ENCODE assay signal across 31 mouse cellular contexts in genomic region chr11:47224148-47224547, GRCm38 (mm10).
"Had no signal": no experiment of that assay in that cellular context is flagged by ENCODE, and none has a peak within 500 bp of the region (broad histone marks: within the 10 kb centered on the region; RNA-seq: fewer than 3 reads in every experiment).

No protein-coding gene starts in this region.

- H3K27me3 ChIP-seq: limb, embryonic 12.5 days; limb, embryonic 13.5 days; limb, embryonic 15.5 days; liver, embryonic 12.5 days; liver, embryonic 13.5 days; liver, embryonic 15.5 days; lung, embryonic 15.5 days; megakaryocyte, embryonic 14.5 days; midbrain, embryonic 12.5 days; midbrain, embryonic 13.5 days; midbrain, embryonic 15.5 days; neural tube, embryonic 12.5 days had no signal

- H3K4me2 ChIP-seq: limb, embryonic 12.5 days; limb, embryonic 13.5 days; limb, embryonic 15.5 days; liver, embryonic 11.5 days; liver, embryonic 12.5 days; liver, embryonic 13.5 days; liver, embryonic 15.5 days; lung, embryonic 14.5 days; lung, embryonic 15.5 days; midbrain, embryonic 12.5 days; midbrain, embryonic 13.5 days; midbrain, embryonic 15.5 days; neural tube, embryonic 12.5 days had no signal

- ATAC-seq: liver, embryonic 12.5 days; liver, postnatal 0 days; lung, postnatal 0 days; midbrain, embryonic 13.5 days; midbrain, embryonic 15.5 days had no signal

- H3K9ac ChIP-seq: limb, embryonic 12.5 days; limb, embryonic 13.5 days; limb, embryonic 15.5 days; liver, embryonic 12.5 days; liver, embryonic 13.5 days; liver, embryonic 14.5 days; liver, embryonic 15.5 days; liver, postnatal 0 days; lung, embryonic 14.5 days; lung, embryonic 15.5 days; midbrain, embryonic 12.5 days; midbrain, embryonic 13.5 days; midbrain, embryonic 15.5 days; neural tube, embryonic 12.5 days had no signal

- H3K36me3 ChIP-seq: limb, embryonic 10.5 days; limb, embryonic 12.5 days; limb, embryonic 13.5 days; limb, embryonic 15.5 days; liver, embryonic 12.5 days; liver, embryonic 13.5 days; liver, embryonic 15.5 days; lung, embryonic 15.5 days; midbrain, embryonic 10.5 days; midbrain, embryonic 12.5 days; midbrain, embryonic 13.5 days; midbrain, embryonic 15.5 days; neural tube, embryonic 12.5 days had no signal

- H3K27ac ChIP-seq: left cerebral cortex, adult 2 months; limb, embryonic 10.5 days; limb, embryonic 12.5 days; limb, embryonic 13.5 days; limb, embryonic 15.5 days; liver, embryonic 12.5 days; liver, embryonic 13.5 days; liver, embryonic 14.5 days; liver, embryonic 15.5 days; lung, embryonic 15.5 days; macrophage; midbrain, embryonic 10.5 days; midbrain, embryonic 12.5 days; midbrain, embryonic 13.5 days; midbrain, embryonic 15.5 days; neural tube, embryonic 12.5 days had no signal

- DNase-seq: left cerebral cortex, postnatal 4 days; liver; liver, embryonic 13.5 days; liver, postnatal 0 days; lung, adult 18-20 months; lung, adult 2 months; lung, embryonic 14.5 days; lung, postnatal 10 days; lung, postnatal 14 days; lung, postnatal 36 days; lung, postnatal 4 days; midbrain, embryonic 14.5 days had no signal

- H3K9me3 ChIP-seq: limb, embryonic 10.5 days; limb, embryonic 12.5 days; limb, embryonic 13.5 days; limb, embryonic 15.5 days; liver, embryonic 12.5 days; liver, embryonic 13.5 days; liver, embryonic 15.5 days; lung, embryonic 15.5 days; midbrain, embryonic 10.5 days; midbrain, embryonic 12.5 days; midbrain, embryonic 13.5 days; midbrain, embryonic 15.5 days; neural tube, embryonic 12.5 days had no signal

- H3K4me3 ChIP-seq: left cerebral cortex, adult 2 months; limb, embryonic 10.5 days; limb, embryonic 12.5 days; limb, embryonic 13.5 days; limb, embryonic 15.5 days; liver, embryonic 12.5 days; liver, embryonic 13.5 days; liver, embryonic 15.5 days; lung, embryonic 15.5 days; megakaryocyte, embryonic 14.5 days; midbrain, embryonic 10.5 days; midbrain, embryonic 12.5 days; midbrain, embryonic 13.5 days; midbrain, embryonic 15.5 days; myocyte; neural tube, embryonic 12.5 days had no signal

- H3K4me1 ChIP-seq: limb, embryonic 10.5 days; limb, embryonic 12.5 days; limb, embryonic 13.5 days; limb, embryonic 15.5 days; liver, embryonic 12.5 days; liver, embryonic 13.5 days; liver, embryonic 15.5 days; lung, embryonic 15.5 days; midbrain, embryonic 10.5 days; midbrain, embryonic 12.5 days; midbrain, embryonic 13.5 days; midbrain, embryonic 15.5 days; neural tube, embryonic 12.5 days had no signal
